Mouse (Mus musculus) neural tube, embryonic 12.5 days (tissue): ENCODE data around the gene Olfr547. TPM values are rescaled to one million over a fixed set of nuclear protein-coding genes. Genes with fewer than 3 reads are reported as not detected.

Source experiments
- ATAC-seq: fragments of 200-750 bp; cut with Nextera tagmentation; 2 replicates; pipeline ENCODE4 v1.8.0; 2017; ENCODE audit warnings: low read depth, mild to moderate bottlenecking, moderate TSS enrichment, moderate library complexity; ENCODE audit not compliant: low FRiP score
- H3K27ac ChIP-seq: fragments of 300-500 bp; sonication (generic); 2 replicates; pipeline ENCODE4 v1.5.1; 2016
- H3K27me3 ChIP-seq: fragments of 300-500 bp; sonication (generic); replicated peaks from 2 replicates; pipeline ENCODE4 v1.6.1; 2016; ENCODE audit warnings: mild to moderate bottlenecking
- H3K36me3 ChIP-seq: fragments of 300-500 bp; sonication (generic); 2 replicates; pipeline ENCODE4 v1.6.1; 2016; ENCODE audit warnings: mild to moderate bottlenecking
- H3K4me1 ChIP-seq: fragments of 300-500 bp; sonication (generic); 2 replicates; pipeline ENCODE4 v1.6.1; 2016
- H3K4me2 ChIP-seq: fragments of 300-500 bp; sonication (generic); replicated peaks from 2 replicates; pipeline ENCODE4 v1.6.1; 2016; ENCODE audit warnings: mild to moderate bottlenecking
- H3K4me3 ChIP-seq: fragments of 300-500 bp; sonication (generic); 2 replicates; pipeline ENCODE4 v1.5.1; 2016
- H3K9ac ChIP-seq: fragments of 300-500 bp; sonication (generic); 2 replicates; pipeline ENCODE4 v1.6.1; 2016; ENCODE audit warnings: mild to moderate bottlenecking
- H3K9me3 ChIP-seq: fragments of 300-500 bp; sonication (generic); 2 replicates; pipeline ENCODE4 v1.6.1; 2016; ENCODE audit warnings: mild to moderate bottlenecking
- WGBS: fragments of 180-500 bp; shearing (Covaris S2); methylation state at CpG from one replicate; pipeline ENCODE4 v1.1.7; 2016; 5-methylcytosine and 5-hydroxymethylcytosine counted together
- polyA plus RNA-seq: library from polyadenylated mRNA; unstranded; fragments of >200 nt; fragmentation: Nextera tagmentation; extraction: Ambion mirVana; gene quantifications from 2 replicates; pipeline ENCODE4 v1.2.1, GENCODE M21; 2016

Gene Olfr547
- polyA plus RNA-seq, 1 experiment from 2014 or later = not detected

DNA sequence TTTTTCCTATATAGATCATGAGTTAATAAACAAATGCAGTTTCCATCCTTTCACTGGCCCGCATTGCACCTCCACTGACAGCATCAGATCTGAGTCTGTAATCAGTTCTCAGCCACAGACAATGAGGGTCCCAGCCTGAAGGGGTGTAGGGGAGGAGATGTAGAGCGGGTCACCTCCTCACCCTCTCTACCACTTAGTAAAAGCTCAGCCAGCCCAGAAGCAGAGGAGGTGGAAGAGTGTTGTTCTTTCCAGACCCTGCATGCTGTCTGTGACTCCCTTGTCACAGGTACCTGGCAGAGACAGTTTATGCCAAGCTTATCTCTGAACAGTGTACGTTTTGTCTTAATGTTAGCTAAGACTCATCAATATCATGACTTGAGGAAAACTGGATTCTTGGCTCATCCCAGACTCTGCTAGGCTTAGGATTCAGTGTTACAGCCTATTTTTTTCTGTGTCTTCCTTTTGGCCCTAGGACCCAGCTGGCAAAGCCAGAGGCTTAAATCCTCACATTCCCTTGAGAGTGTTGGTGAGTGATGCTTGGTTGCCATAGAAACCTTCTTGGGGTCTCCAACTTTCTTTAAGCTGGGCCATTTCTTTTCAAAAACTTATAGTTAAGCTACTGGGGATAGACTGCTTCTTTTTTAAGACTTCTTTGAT is 38.8 kb downstream of the Olfr547 start:
- WGBS = 75% methylated on average over 3 of the region's 3 CpGs
- no peaks in the 10 kb centered on the region for H3K9me3 ChIP-seq
- H3K4me2 ChIP-seq = no peak overlapping the region
- H3K4me1 ChIP-seq = no peaks in the 10 kb centered on the region
- H3K4me3 ChIP-seq = no peak overlapping the region
- no peaks in the 10 kb centered on the region for H3K27me3 ChIP-seq
- 0 out of 2 replicates have a peak, but pooled peaks have one; percentile 41 for ATAC-seq
- H3K27ac ChIP-seq = no peak overlapping the region
- no peaks in the 10 kb centered on the region for H3K36me3 ChIP-seq
- H3K9ac ChIP-seq = no peak overlapping the region

DNA sequence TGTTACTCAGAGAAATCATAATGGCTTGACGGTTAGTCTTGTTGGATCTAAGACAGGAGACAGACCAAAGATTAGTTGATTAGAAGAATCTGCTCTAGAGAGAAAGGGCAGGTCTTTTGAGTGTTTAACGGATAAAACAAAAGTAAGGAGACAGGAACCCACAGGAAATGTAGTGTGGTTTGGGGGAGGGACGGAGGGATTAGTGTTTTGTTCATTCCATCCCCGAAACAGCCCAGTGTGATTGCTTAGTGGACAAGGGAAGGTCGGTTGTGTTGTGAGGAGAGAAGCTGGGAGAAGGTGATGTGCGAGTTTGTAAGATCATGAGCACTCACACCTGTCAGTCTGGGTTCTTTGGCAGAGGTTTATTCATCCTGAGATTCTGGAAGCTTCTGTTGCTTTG is 41.4 kb downstream of the Olfr547 start:
- no peak overlapping the region for H3K9ac ChIP-seq
- WGBS = 80% methylated on average over 6 of the region's 6 CpGs
- H3K9me3 ChIP-seq = no peaks in the 10 kb centered on the region
- no peak overlapping the region for H3K4me3 ChIP-seq
- no peaks in the 10 kb centered on the region for H3K36me3 ChIP-seq
- no peak for ATAC-seq
- no peak overlapping the region for H3K27ac ChIP-seq
- H3K4me2 ChIP-seq = no peak overlapping the region
- H3K27me3 ChIP-seq = no peaks in the 10 kb centered on the region
- no peaks in the 10 kb centered on the region for H3K4me1 ChIP-seq

Other genes starting within 250 kb of the Olfr547 start
- 113 and 115 TPM in 2 replicates for gene Rrm1, start 93.1 kb upstream of the Olfr547 start, polyA plus RNA-seq
- 0.45 and 0.46 TPM in 2 replicates for gene Olfr543, start 53.1 kb upstream of the Olfr547 start, polyA plus RNA-seq
- 0.05 and 0.15 TPM in 2 replicates for gene Olfr544, start 46.4 kb upstream of the Olfr547 start, polyA plus RNA-seq
- gene Olfr545, start 35.2 kb upstream of the Olfr547 start, polyA plus RNA-seq = 0.10 and 0.13 TPM in 2 replicates
- not detected in 2 replicates for gene Olfr548-ps1, start 6.1 kb downstream of the Olfr547 start, polyA plus RNA-seq
- not detected in 2 replicates for gene Olfr549, start 15.1 kb downstream of the Olfr547 start, polyA plus RNA-seq
- gene Trim21, start 30.7 kb downstream of the Olfr547 start, polyA plus RNA-seq = 0.20 TPM in 1 of 2 replicates, not detected in the other
- not detected in 2 replicates for gene Olfr550, start 36.7 kb downstream of the Olfr547 start, polyA plus RNA-seq
- gene Olfr551, start 57.1 kb downstream of the Olfr547 start, polyA plus RNA-seq = not detected in 2 replicates
- gene Olfr552, start 63.0 kb downstream of the Olfr547 start, polyA plus RNA-seq = not detected in 2 replicates
- gene Olfr553, start 83.5 kb downstream of the Olfr547 start, polyA plus RNA-seq = not detected in 2 replicates
- gene Olfr554, start 103.7 kb downstream of the Olfr547 start, polyA plus RNA-seq = not detected in 2 replicates
- not detected in 2 replicates for gene Olfr555, start 124.1 kb downstream of the Olfr547 start, polyA plus RNA-seq
- not detected in 2 replicates for gene Olfr556, start 130.2 kb downstream of the Olfr547 start, polyA plus RNA-seq
- gene Trim68, start 152.6 kb downstream of the Olfr547 start, polyA plus RNA-seq = 10.8 and 12.4 TPM in 2 replicates
- not detected in 2 replicates for gene Olfr557, start 161.2 kb downstream of the Olfr547 start, polyA plus RNA-seq
- 1.3 and 1.8 TPM in 2 replicates for gene Olfr558, start 167.5 kb downstream of the Olfr547 start, polyA plus RNA-seq
- gene Olfr33, start 184.3 kb downstream of the Olfr547 start, polyA plus RNA-seq = 0.08 TPM in 1 of 2 replicates, not detected in the other
- 0.20 TPM in 1 of 2 replicates, not detected in the other for gene Olfr559, start 192.7 kb downstream of the Olfr547 start, polyA plus RNA-seq
- not detected in 2 replicates for gene Olfr560, start 224.6 kb downstream of the Olfr547 start, polyA plus RNA-seq
- gene Olfr78, start 224.7 kb downstream of the Olfr547 start, polyA plus RNA-seq = 0.19 and 0.48 TPM in 2 replicates
- gene Olfr561, start 236.5 kb downstream of the Olfr547 start, polyA plus RNA-seq = 0.13 and 0.18 TPM in 2 replicates